Mouse (Mus musculus) intestine, postnatal 0 days (tissue): ENCODE results near the gene Ssna1. TPM values are rescaled to one million over a fixed set of nuclear protein-coding genes. Genes with fewer than 3 reads are reported as not detected.
A peak's percentile ranks its signal among the peaks of the same experiment; 100 is the strongest.

Experiments used
- ATAC-seq: fragments of 200-750 bp; cut with Nextera tagmentation; 2 replicates; pipeline ENCODE4 v1.8.0; 2017; ENCODE audit warnings: mild to moderate bottlenecking, moderate TSS enrichment, moderate library complexity
- H3K27ac ChIP-seq: fragments of 300-500 bp; sonication (generic); 2 replicates; pipeline ENCODE4 v1.5.1; 2014; ENCODE audit warnings: mild to moderate bottlenecking, low read depth, low read length, moderate library complexity
- H3K27me3 ChIP-seq: fragments of 300-500 bp; sonication (generic); replicated peaks from 2 replicates; pipeline ENCODE4 v1.6.1; 2014; ENCODE audit warnings: low read length, mixed read lengths; ENCODE audit not compliant: control insufficient read depth, insufficient read depth
- H3K36me3 ChIP-seq: fragments of 300-500 bp; sonication (generic); 2 replicates; pipeline ENCODE4 v1.6.1; 2014; ENCODE audit warnings: mild to moderate bottlenecking, moderate library complexity; ENCODE audit not compliant: control insufficient read depth, insufficient read depth
- H3K4me1 ChIP-seq: fragments of 300-500 bp; sonication (generic); replicated peaks from 2 replicates; pipeline ENCODE4 v1.6.1; 2014; ENCODE audit warnings: antibody characterized with exemption, low read length, mixed read lengths; ENCODE audit not compliant: control insufficient read depth, insufficient read depth
- H3K4me2 ChIP-seq: fragments of 300-500 bp; sonication (generic); replicated peaks from 2 replicates; pipeline ENCODE4 v1.6.1; 2014; ENCODE audit warnings: low read depth, mild to moderate bottlenecking, moderate library complexity
- H3K4me3 ChIP-seq: fragments of 300-500 bp; sonication (generic); 2 replicates; pipeline ENCODE4 v1.5.1; 2014; ENCODE audit warnings: low read depth, low read length
- H3K9ac ChIP-seq: fragments of 300-500 bp; sonication (generic); 2 replicates; pipeline ENCODE4 v1.6.1; 2014; ENCODE audit warnings: mild to moderate bottlenecking, low read depth, low read length
- H3K9me3 ChIP-seq: fragments of 300-500 bp; sonication (generic); 2 replicates; pipeline ENCODE4 v1.6.1; 2016; ENCODE audit warnings: mixed run types; ENCODE audit not compliant: control insufficient read depth
- CTCF ChIP-seq: sonication (generic); IDR thresholded peaks from 2 replicates; pipeline ENCODE4 v1.5.1; 2016; ENCODE audit warnings: low read depth, mild to moderate bottlenecking, control low read depth, antibody characterized with exemption, moderate library complexity
- WGBS: fragments of 180-500 bp; shearing (Covaris S2); extraction: QIAGEN DNeasy Blood & Tissue Kit; methylation state at CpG from one replicate; pipeline ENCODE4 v1.1.7; 2014; 5-methylcytosine and 5-hydroxymethylcytosine counted together
- polyA plus RNA-seq: library from polyadenylated mRNA; unstranded; fragments of >200 nt; fragmentation: Nextera tagmentation; extraction: Ambion mirVana; gene quantifications from 2 replicates; pipeline ENCODE4 v1.2.1, GENCODE M21; 2015

The Ssna1 gene
- polyA plus RNA-seq, 1 experiment from 2014 or later = 108 TPM

DNA sequence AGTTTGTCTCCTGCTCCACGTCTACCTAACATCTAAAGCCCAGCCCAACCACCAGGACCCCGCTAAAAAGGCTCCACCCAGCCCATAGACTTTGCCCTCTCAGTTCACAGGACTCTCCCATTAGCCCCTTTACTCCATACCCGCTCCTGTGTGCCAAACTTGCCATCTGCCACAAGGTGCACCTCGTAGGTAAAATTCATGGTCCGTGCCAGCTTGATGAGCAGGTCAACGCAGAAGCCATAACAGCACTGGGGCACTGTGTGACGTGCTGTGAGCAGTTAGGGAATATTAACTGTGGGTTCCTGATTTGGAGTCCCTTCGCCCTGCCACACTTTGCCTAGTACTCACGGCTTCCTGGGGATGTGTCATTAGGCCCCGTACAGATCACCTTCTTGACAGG, 25.8 kb upstream of the Ssna1 start:
- WGBS = 73% methylated on average over 10 of the region's 10 CpGs

DNA sequence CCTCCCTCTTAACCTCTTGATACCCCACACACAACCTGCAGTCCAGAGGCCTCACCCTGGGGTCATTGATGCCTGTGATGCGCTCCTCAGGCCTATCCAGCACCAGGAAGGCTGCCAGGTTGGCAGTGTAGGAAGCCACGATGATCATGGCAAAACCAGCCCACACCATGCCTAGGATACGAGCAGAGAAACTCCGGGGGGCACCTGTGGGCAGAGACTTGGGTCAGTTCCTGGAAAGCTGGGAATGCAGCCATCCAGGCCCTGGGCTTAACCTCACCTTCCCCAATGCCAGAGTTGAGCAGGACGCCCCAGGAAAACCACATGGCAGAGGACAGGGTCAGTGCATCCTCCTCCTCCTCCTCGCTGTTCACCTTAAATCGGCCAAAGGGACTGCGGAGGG, 24.9 kb upstream of the Ssna1 start:
- Histone ChIP-seq H3K4me1 (no peaks in the 10 kb centered on the region), H3K9me3 (no peaks in the 10 kb centered on the region), H3K4me3 (no peak overlapping the region), H3K4me2 (no peak overlapping the region), H3K27me3 (peaks cover 13% of the 10 kb centered on the region), H3K9ac (no peak overlapping the region), H3K36me3 (no peaks in the 10 kb centered on the region), H3K27ac (no peak overlapping the region)
- ATAC-seq = no peak
- 77% methylated on average over 8 of the region's 8 CpGs for WGBS
- no peak for TF ChIP-seq CTCF

More for the DNA sequence above, 25.8 kb upstream of the Ssna1 start:
- no peaks in the 10 kb centered on the region for H3K36me3 ChIP-seq
- no peaks in the 10 kb centered on the region for H3K9me3 ChIP-seq
- no peak overlapping the region for H3K9ac ChIP-seq
- no peaks in the 10 kb centered on the region for H3K4me1 ChIP-seq
- H3K27ac ChIP-seq = no peak overlapping the region
- H3K4me2 ChIP-seq = no peak overlapping the region
- ATAC-seq = no peak
- H3K4me3 ChIP-seq = no peak overlapping the region
- no peak for TF ChIP-seq CTCF
- H3K27me3 ChIP-seq = peaks cover 5% of the 10 kb centered on the region; the same call in 1 of the 2 replicates

GRCm38 (mm10) chr2:25293706-25294105, 21.5 kb upstream of the Ssna1 start:
- no peaks in the 10 kb centered on the region for H3K9me3 ChIP-seq
- H3K9ac ChIP-seq = no peak overlapping the region
- WGBS = 64% methylated on average over 9 of the region's 9 CpGs
- H3K27ac ChIP-seq = no peak overlapping the region
- no peaks in the 10 kb centered on the region for H3K4me1 ChIP-seq
- ATAC-seq = no peak
- H3K36me3 ChIP-seq = no peaks in the 10 kb centered on the region
- H3K27me3 ChIP-seq = peaks cover 46% of the 10 kb centered on the region
- H3K4me3 ChIP-seq = no peak overlapping the region
- no peak overlapping the region for H3K4me2 ChIP-seq
- no peak for TF ChIP-seq CTCF

DNA sequence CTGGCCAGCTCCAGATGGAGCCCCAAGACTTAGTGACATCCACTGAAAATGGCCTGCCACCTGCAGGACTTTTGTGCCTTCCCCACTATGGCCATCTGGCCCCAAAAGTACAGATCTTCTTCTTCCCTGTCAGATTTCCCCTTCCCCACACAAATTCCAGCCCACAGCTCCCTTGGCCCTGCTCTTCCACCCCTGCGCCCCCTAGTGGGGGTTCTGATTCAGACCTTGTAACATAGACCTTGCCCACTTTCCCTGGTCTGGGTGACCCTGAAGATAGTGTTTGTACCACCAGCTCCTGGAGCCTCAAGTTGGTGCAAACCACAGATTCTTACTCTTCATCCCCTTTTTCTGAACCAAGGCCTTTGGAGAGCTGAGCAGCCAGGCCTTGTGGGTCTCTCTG, 20.6 kb upstream of the Ssna1 start:
- TF ChIP-seq CTCF = peak; percentile 93
- Histone ChIP-seq H3K27me3 (peaks cover 46% of the 10 kb centered on the region), H3K9ac (no peak overlapping the region), H3K36me3 (no peaks in the 10 kb centered on the region), H3K9me3 (no peaks in the 10 kb centered on the region), H3K4me3 (0 out of 2 replicates have a peak overlapping the region, but pooled peaks have one; percentile 42), H3K27ac (no peak overlapping the region), H3K4me1 (peaks cover 4% of the 10 kb centered on the region; the same call in 1 of the 2 replicates), H3K4me2 (peak overlapping the region; percentile 75)
- 0% methylated on average over 1 of the region's 1 CpGs for WGBS
- ATAC-seq = no peak

DNA sequence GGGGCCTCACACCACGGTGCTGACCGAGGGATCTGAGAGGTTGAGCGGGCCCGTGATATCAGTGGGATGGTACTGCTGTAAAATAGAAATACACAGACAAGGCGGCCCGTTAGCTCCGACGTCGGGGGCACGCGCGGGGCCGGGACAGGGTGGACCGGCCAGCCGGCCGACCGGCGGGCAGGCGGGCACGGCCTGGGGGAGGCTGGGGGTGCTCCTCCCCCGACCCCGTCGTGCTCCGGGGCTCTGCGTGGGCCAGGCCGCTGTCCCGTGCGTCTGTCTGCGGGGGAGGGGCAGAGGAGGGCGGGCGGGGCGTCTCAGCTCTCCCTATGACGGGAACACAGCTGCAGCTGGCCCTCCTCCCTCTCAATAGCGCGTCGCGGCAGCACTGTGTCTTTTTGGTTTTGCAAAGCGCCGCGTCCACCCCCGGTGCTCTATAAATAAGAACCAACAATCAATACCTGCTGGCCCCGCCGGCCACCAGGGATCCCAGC, 19.9 kb upstream of the Ssna1 start:
- WGBS = 3% methylated on average over 42 of the region's 43 CpGs
- Histone ChIP-seq H3K9ac (no peak overlapping the region), H3K4me2 (peak overlapping the region; percentile 75), H3K36me3 (no peaks in the 10 kb centered on the region), H3K4me1 (peaks cover 8% of the 10 kb centered on the region; the same call in 1 of the 2 replicates), H3K27ac (no peak overlapping the region; the same call in 1 of the 2 replicates), H3K9me3 (no peaks in the 10 kb centered on the region), H3K27me3 (peaks cover 46% of the 10 kb centered on the region), H3K4me3 (peak overlapping the region; percentile 42)
- ATAC-seq = no peak
- no peak for TF ChIP-seq CTCF

GRCm38 (mm10) chr2:25291184-25292053, 19.2 kb upstream of the Ssna1 start:
- no peak; the same call in 1 of the 2 replicates for TF ChIP-seq CTCF

More at GRCm38 (mm10) chr2:25291184-25292053, 19.2 kb upstream of the Ssna1 start:
- Histone ChIP-seq H3K36me3 (no peaks in the 10 kb centered on the region; the same call in 1 of the 2 replicates), H3K27ac (no peak overlapping the region), H3K4me1 (peaks cover 11% of the 10 kb centered on the region; the same call in 1 of the 2 replicates), H3K9ac (no peak overlapping the region), H3K4me2 (peak overlapping the region; percentile 75), H3K9me3 (no peaks in the 10 kb centered on the region), H3K27me3 (peaks cover 46% of the 10 kb centered on the region), H3K4me3 (peak overlapping the region; percentile 42)
- no peak for ATAC-seq
- 8% methylated on average over 27 of the region's 32 CpGs for WGBS
